Mouse (Mus musculus): ENCODE measurements around the gene Tsku. TPM values are rescaled to one million over a fixed set of nuclear protein-coding genes. Genes with fewer than 3 reads are reported as not detected.

The Tsku gene
- polyA plus RNA-seq, 1 experiment from 2014 or later: 9.1 TPM

DNA sequence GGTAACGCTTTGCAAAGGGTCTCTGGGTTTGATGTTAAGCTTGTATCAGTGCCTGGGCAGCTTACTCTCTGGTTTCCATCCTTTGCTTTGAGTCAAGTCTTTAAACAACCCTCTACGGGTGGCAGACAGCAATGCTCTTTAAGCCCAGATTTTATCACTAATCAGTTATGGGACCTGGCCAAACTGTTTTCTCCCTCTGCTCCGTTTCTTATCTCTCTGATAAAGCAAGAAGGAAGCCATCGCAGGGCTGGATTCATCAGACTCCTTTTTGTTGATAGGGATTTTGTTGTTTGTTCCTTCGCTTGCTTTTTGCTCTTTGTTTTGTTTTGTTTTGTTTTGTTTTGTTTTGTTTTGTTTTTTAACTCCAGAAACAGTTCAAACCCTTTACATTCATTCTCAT, 20.8 kb downstream of the Tsku start:
- Histone ChIP-seq H3K9me3 (no peaks in the 10 kb centered on the region), H3K36me3 (no peaks in the 10 kb centered on the region), H3K9ac (no peak overlapping the region), H3K4me2 (no peak overlapping the region), H3K27me3 (peaks cover 9% of the 10 kb centered on the region; the same call in 1 of the 2 replicates), H3K27ac (no peak overlapping the region), H3K4me3 (no peak overlapping the region), H3K4me1 (replicated peaks) (peaks cover 4% of the 10 kb centered on the region; the same call in 1 of the 2 replicates)
- 83% methylated on average over 5 of the region's 5 CpGs for WGBS
- no peak for ATAC-seq (ENCODE audit: low FRiP score)

DNA sequence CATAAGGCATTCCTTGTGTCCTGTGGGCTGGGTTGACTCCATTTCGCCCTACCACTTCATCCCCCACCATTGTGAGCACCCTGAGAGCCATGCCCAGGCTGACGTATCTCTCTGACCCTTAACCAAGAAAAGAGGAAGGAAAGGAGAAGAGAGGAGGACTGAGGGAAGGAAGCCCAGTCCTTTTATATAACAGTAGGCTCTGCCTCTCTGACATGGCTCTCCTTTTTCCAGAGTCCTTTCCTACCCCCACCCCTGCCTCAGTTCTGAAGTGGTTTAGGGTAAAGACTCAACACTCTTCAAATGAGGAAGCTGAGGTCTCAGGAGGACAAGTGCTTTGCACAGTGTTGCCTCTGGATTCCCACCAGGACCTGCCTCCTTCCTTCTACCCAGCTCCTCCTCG, 27.1 kb downstream of the Tsku start:
- no peak overlapping the region for H3K9ac ChIP-seq
- H3K27ac ChIP-seq: no peak overlapping the region
- H3K9me3 ChIP-seq: no peaks in the 10 kb centered on the region
- 0 out of 2 replicates have a peak, but pooled peaks cover 4% of the 10 kb centered on the region for H3K4me1 ChIP-seq (replicated peaks)
- no peak for ATAC-seq (ENCODE audit: low FRiP score)
- H3K4me2 ChIP-seq: no peak overlapping the region
- no peak overlapping the region for H3K4me3 ChIP-seq
- no peaks in the 10 kb centered on the region for H3K36me3 ChIP-seq
- H3K27me3 ChIP-seq: no peaks in the 10 kb centered on the region
- 81% methylated on average over 3 of the region's 3 CpGs for WGBS

DNA sequence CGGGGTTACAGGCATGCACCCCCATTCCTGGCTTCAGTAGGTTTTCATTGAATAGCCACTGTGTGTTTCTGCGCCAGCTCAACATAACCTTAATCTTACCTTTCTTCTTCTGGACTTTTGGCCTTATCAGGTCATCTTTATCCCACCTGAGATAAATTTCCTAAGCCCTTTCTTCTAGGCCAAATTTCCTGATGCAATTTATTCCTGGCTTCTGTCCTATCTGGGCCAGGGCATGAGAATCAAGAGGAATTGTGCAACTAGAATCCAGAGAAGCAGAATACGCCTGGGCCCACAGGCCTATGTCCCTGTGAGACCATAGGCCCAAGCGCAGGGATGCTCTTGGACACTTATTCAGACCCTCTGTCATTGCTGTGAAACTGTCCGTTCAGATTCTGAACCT, 27.6 kb downstream of the Tsku start:
- 97% methylated on average over 5 of the region's 5 CpGs for WGBS
- no peaks in the 10 kb centered on the region for H3K9me3 ChIP-seq
- no peaks in the 10 kb centered on the region for H3K27me3 ChIP-seq
- ATAC-seq (ENCODE audit: low FRiP score): no peak
- no peak overlapping the region for H3K27ac ChIP-seq
- 0 out of 2 replicates have a peak, but pooled peaks cover 4% of the 10 kb centered on the region for H3K4me1 ChIP-seq (replicated peaks)
- no peak overlapping the region for H3K9ac ChIP-seq
- H3K4me3 ChIP-seq: no peak overlapping the region
- H3K4me2 ChIP-seq: no peak overlapping the region
- H3K36me3 ChIP-seq: no peaks in the 10 kb centered on the region

DNA sequence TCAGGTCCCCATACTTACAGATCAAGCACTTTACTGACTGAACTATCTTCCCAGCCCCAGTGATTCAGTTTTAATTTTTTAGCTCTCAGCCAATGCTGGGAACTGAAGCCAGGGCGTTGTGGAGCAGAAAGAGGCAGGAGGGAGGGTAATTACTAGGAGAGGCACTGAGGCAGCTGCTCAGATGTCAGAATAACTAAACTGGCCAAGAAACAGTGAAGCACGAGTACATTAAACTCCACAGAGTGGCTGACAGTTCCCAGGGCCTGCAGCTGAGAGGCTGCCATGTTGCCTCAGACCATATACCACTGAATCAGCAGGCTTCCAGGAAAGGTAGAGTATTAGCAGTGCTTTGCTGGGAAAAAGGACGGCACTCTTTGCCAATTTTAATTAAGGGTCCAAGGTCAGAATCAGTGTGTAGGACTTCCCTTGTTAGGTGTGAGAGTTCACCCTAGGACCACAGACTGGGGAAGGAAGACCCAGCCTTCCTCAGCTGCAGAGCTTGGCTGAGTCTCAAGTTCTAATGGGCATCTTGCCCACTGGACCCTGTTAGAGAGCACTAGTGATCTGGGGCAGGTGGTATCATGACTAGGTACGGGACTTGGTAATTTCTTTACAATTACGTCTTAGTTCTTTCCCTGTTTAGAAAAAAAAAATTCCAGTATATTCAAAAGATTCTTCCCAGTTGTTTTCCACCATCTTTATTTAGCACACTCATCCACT, 28.3 kb downstream of the Tsku start:
- H3K9ac ChIP-seq: no peak overlapping the region
- WGBS: 77% methylated on average over 5 of the region's 5 CpGs
- no peak overlapping the region for H3K4me2 ChIP-seq
- H3K4me3 ChIP-seq: no peak overlapping the region
- H3K9me3 ChIP-seq: no peaks in the 10 kb centered on the region
- no peaks in the 10 kb centered on the region for H3K27me3 ChIP-seq
- no peaks in the 10 kb centered on the region for H3K36me3 ChIP-seq
- H3K27ac ChIP-seq: no peak overlapping the region
- H3K4me1 ChIP-seq (replicated peaks): 0 out of 2 replicates have a peak, but pooled peaks cover 4% of the 10 kb centered on the region
- ATAC-seq (ENCODE audit: low FRiP score): no peak

DNA sequence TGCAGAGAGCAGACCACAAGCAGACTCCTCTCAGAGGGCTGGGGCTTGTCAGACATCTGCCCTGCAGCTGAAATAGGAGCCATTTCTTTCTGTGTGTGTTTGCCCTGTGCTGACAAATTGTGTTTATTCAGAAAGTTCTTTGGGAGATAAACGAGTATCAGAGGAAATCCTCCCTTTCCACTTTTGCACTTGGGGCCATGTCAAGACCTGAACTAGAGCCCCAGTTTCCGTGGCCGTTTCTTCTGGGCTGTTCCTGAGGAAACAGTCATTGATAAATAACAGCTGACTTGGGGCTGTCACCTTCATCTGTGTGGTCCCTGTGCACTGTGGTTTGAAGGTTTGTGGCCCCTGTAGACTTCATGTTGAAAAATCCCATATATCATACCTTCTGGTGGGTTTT, 29.2 kb downstream of the Tsku start:
- Histone ChIP-seq H3K9ac (no peak overlapping the region), H3K9me3 (no peaks in the 10 kb centered on the region), H3K27me3 (no peaks in the 10 kb centered on the region), H3K36me3 (no peaks in the 10 kb centered on the region), H3K4me2 (no peak overlapping the region), H3K4me1 (replicated peaks) (0 out of 2 replicates have a peak, but pooled peaks cover 4% of the 10 kb centered on the region), H3K27ac (no peak overlapping the region), H3K4me3 (no peak overlapping the region)
- no peak for ATAC-seq (ENCODE audit: low FRiP score)
- WGBS: 82% methylated on average over 3 of the region's 3 CpGs

DNA sequence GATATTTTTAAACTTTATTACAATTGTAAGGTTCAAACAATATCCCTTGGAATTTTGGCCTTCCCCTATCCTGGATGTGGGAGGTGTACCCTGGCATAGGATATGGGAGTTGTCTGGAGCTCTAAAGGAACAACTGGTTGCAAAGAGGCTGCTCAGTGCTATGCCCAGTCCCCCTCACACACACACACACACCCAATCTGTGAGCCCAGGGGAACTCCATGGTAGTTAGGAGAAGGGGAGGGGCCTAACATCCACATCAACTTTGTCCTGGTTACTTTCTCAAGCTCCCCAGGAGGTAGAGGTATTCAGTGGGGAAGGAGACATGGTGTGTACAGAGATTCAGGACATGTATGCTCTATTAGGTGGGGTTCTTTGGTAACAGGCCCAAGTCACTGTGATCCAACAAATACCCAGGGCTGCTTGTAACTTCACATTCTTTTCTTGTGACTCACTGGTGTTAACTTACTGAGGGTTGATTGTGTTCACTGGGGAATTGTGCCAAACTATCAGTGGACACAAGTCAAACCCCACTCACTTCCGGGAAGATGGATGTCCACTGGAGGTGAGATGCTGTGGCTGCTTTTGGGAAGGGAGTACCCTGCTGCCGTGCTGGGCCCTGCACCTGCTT, 30.6 kb downstream of the Tsku start:
- no peak for ATAC-seq (ENCODE audit: low FRiP score)
- Histone ChIP-seq H3K27me3 (no peaks in the 10 kb centered on the region), H3K4me1 (replicated peaks) (0 out of 2 replicates have a peak, but pooled peaks cover 4% of the 10 kb centered on the region), H3K4me3 (no peak overlapping the region), H3K27ac (no peak overlapping the region), H3K9me3 (no peaks in the 10 kb centered on the region), H3K4me2 (no peak overlapping the region), H3K36me3 (no peaks in the 10 kb centered on the region), H3K9ac (no peak overlapping the region)
- WGBS: 76% methylated on average over 2 of the region's 2 CpGs

DNA sequence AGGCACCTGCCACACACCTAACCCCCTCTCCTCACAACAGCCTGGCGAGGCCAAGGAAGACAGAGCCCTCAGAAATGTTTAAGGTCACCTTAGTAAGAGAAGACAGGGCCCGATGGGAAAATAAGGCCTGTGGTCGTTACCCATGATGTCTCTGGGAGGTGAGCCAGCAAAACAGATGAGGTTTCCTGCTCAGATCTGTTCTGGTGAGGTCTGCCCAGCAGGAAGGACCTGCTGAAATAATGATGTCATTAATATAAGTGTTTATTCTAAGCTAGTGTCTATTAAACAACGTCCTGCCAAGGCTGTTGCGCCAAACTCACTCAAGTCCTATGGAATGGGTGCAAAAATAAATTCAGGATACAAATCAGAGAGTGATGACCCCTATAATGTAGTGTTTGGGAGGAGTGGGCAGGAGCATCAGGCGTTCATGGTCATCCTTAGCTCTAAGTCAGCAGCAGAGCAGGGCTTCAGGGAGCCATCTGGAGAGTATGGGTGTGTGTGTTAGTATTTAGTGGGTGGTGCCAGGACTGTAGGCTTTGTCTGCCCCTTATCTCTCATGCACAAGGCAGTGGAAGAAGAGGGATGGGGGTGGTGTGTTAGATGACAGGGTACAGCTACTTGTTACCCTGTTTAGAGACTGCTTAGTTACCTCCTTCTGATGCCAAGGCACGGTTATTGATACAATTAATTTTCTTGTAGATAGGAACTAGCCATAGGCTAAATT, 31.3 kb downstream of the Tsku start:
- H3K4me1 ChIP-seq (replicated peaks): 0 out of 2 replicates have a peak, but pooled peaks cover 4% of the 10 kb centered on the region
- no peak overlapping the region for H3K27ac ChIP-seq
- no peaks in the 10 kb centered on the region for H3K9me3 ChIP-seq
- H3K27me3 ChIP-seq: no peaks in the 10 kb centered on the region
- H3K9ac ChIP-seq: no peak overlapping the region
- H3K4me2 ChIP-seq: no peak overlapping the region
- WGBS: 74% methylated on average over 7 of the region's 7 CpGs
- ATAC-seq (ENCODE audit: low FRiP score): no peak
- no peaks in the 10 kb centered on the region for H3K36me3 ChIP-seq
- no peak overlapping the region for H3K4me3 ChIP-seq

DNA sequence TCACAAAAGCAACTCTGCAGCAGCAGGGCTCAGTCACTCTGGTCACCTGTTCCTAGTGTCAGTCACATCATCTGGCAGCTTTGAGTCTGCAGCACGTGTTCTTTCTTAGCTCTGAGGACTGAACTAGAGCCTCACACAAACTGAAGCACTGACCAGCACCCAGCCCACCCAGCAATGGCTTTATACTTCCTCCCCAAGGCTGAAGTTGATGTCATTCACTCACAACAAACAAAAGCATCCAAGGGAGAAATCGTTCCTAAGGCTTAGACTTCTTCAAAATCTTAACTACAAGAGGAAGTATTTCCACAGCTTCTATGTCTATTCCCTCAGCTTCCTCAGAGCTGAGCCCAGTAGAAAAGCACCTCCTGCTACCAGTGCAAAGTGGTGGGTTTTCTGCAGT, 32.8 kb downstream of the Tsku start:
- H3K9ac ChIP-seq: no peak overlapping the region
- peaks cover 14% of the 10 kb centered on the region for H3K4me1 ChIP-seq (replicated peaks)
- no peaks in the 10 kb centered on the region for H3K36me3 ChIP-seq
- no peak overlapping the region for H3K27ac ChIP-seq
- no peak overlapping the region for H3K4me3 ChIP-seq
- H3K9me3 ChIP-seq: no peaks in the 10 kb centered on the region
- H3K27me3 ChIP-seq: no peaks in the 10 kb centered on the region
- WGBS: 57% methylated on average over 2 of the region's 2 CpGs
- no peak overlapping the region for H3K4me2 ChIP-seq
- ATAC-seq (ENCODE audit: low FRiP score): no peak

DNA sequence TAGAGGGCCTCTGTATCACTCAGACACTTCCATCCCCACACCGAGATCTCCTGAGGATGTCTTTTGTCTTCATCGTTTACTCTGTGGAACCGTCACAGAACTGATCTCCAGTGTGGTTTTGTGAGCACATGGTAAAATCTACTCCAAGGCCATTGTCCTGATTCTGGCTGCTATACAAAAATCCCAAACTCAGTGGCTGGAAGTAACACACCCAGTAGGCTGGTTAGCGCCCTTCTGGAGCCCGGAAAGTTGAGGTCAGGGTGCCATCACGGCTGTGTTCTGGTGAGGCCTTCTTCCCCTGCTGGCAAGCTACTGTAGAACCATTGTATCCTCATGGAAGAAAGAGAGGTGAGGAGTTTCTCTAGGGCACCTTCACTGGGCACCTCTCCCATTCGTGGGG, 35.1 kb downstream of the Tsku start:
- H3K4me3 ChIP-seq: no peak overlapping the region

DNA sequence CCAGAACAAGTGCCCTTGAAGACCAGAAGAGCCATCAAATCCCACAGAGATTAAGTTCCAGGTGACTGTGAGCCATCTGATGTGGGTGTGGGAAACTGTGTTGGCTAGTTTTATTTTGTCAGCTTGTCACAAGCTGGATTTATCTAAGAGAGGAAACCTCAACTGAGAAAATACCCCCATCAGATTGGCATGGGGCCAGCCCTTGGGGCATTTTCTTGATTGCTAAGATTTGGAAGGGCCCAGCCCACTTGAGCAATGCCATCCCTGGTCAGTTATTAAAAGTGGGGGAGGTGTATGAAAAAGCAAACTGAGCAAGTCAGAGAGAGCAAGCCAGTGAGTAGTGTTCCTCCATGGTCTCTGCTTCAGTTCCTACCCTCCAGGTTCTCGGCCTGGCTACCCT, 36.9 kb downstream of the Tsku start:
- H3K36me3 ChIP-seq: no peaks in the 10 kb centered on the region
- H3K4me3 ChIP-seq: no peak overlapping the region
- H3K27me3 ChIP-seq: 0 out of 2 replicates have a peak, but pooled peaks cover 3% of the 10 kb centered on the region
- no peak for ATAC-seq (ENCODE audit: low FRiP score)
- no peak overlapping the region for H3K9ac ChIP-seq
- no peaks in the 10 kb centered on the region for H3K9me3 ChIP-seq
- 75% methylated on average over 1 of the region's 1 CpGs for WGBS
- no peak overlapping the region for H3K4me2 ChIP-seq
- H3K4me1 ChIP-seq (replicated peaks): peaks cover 14% of the 10 kb centered on the region
- no peak overlapping the region for H3K27ac ChIP-seq

More for the DNA sequence above, 35.1 kb downstream of the Tsku start:
- H3K27ac ChIP-seq: no peak overlapping the region
- 0 out of 2 replicates have a peak, but pooled peaks cover 3% of the 10 kb centered on the region for H3K27me3 ChIP-seq
- H3K9me3 ChIP-seq: no peaks in the 10 kb centered on the region
- no peak overlapping the region for H3K9ac ChIP-seq
- no peak for ATAC-seq (ENCODE audit: low FRiP score)
- H3K36me3 ChIP-seq: no peaks in the 10 kb centered on the region
- peaks cover 14% of the 10 kb centered on the region for H3K4me1 ChIP-seq (replicated peaks)
- no peak overlapping the region for H3K4me2 ChIP-seq
- WGBS: 85% methylated on average over 7 of the region's 7 CpGs

DNA sequence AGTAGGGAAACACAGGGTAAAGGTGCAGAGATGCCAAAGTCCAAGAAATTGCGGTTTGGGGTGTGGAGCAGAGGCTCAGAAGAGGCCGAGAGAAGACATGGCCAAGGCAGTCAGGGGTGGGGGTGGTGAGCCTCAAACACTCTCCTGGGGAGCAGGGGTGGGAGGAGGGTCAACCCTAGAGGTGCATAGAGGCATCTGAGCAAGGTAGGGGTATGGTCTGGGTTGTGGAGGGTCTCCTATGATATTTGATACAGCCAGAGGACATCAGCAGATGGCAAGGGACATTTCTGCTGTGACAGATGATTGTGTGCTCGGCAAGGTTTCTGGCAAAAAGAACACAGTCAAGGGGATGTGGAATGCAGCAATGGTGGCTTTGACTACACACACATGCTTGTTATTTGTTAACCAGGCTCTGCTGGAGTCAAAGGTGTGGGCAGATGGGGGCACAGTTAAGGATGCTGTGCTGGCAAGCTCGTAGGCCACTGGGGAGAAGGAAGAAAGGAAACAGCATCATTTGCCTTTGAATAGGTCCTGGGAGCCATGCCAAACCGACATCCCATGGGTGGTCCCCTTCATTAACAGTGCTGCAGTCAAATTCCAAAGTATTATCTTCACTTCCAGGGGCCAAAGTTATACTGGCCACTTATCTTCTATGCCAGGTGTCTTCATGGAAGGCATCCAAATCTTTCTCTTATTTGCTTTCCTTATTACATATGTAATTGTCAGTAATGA, 37.7 kb downstream of the Tsku start:
- Histone ChIP-seq H3K36me3 (no peaks in the 10 kb centered on the region), H3K9me3 (no peaks in the 10 kb centered on the region), H3K4me3 (no peak overlapping the region), H3K4me2 (no peak overlapping the region), H3K27me3 (0 out of 2 replicates have a peak, but pooled peaks cover 3% of the 10 kb centered on the region), H3K9ac (no peak overlapping the region), H3K27ac (peak overlapping the region; percentile 36; the same call in 1 of the 2 replicates), H3K4me1 (replicated peaks) (peaks cover 14% of the 10 kb centered on the region)
- peak; percentile 84 for ATAC-seq (ENCODE audit: low FRiP score)
- 22% methylated on average over 5 of the region's 5 CpGs for WGBS

DNA sequence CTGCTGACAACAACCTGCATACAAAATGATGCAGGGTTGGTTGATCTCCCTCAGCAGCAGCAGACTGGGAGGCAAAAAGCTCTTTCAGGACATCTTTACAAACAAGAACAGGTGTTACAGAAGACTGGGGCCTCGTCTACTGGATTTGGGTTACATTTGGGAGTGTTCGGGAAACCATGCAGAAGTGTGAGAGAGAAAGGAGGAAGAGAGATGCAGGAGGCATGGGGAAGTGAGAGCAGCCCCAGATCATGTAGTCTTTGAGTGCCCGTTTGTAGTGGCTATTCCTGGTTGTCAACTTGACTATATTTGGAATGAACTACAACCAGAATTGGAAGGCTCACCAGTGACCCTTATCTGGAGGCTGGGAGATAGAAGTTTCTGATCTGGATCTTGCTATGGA, 38.7 kb downstream of the Tsku start:
- Histone ChIP-seq H3K9ac (no peak overlapping the region), H3K4me1 (replicated peaks) (peaks cover 14% of the 10 kb centered on the region), H3K4me2 (no peak overlapping the region), H3K4me3 (no peak overlapping the region), H3K27me3 (0 out of 2 replicates have a peak, but pooled peaks cover 3% of the 10 kb centered on the region), H3K36me3 (no peaks in the 10 kb centered on the region), H3K9me3 (no peaks in the 10 kb centered on the region), H3K27ac (no peak overlapping the region)
- 84% methylated on average over 3 of the region's 3 CpGs for WGBS
- no peak for ATAC-seq (ENCODE audit: low FRiP score)

All from hindbrain, embryonic 13.5 days (tissue).